Mouse (Mus musculus) heart, postnatal 25 days (tissue): ENCODE measurements around the gene Tom1l2. TPM values are rescaled to one million over a fixed set of nuclear protein-coding genes. Genes with fewer than 3 reads are reported as not detected.
A peak's percentile ranks its signal among the peaks of the same experiment; 100 is the strongest.

Source experiments
- DNase-seq: peaks from one replicate; pipeline ENCODE4 v3.0.0; 2022; ENCODE audit warnings: low spot score
- intact Hi-C: fragments of 180-260 bp; cut with DNase I; formaldehyde crosslinking; loops from one replicate; pipeline ENCODE4 v1.15.1; 2025
- total RNA-seq, 2 experiments: library from RNA; stranded (reverse); gene quantifications; 2 replicates each; pipeline ENCODE4 v1.2.3; 2021

The Tom1l2 gene
- total RNA-seq, 2 experiments from 2014 or later: 98.9 to 110 TPM

DNA sequence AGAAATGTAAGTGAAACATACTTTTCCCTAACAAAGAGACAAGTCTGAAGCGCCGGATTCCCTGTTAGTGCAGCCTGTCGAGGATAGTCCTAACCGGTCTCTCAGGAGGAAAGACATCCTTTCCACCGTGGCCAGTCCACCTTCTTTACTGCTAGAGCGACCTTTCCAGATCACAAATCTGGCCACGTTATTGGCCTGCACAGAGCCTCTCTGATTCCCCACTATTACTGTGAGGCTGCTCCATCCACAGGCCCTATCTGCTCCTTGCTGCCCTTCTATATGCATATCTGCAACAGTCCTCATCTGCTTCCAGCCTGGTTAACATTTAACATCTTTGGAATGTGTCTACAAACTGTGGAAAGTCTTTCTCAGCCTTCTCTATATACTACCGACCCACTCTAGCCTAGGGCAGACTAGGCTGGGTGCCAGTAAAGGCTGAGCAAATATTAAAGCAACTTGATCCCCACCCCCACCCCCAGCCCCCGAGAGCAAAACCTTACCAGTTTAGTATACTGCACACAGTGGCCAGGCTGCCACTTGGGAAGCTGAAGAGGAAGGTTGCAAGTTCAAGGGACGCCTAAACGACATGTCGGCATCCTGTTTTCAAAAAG, 44.1 kb downstream of the Tom1l2 start:
- intact Hi-C loops: loop anchor here (5.0 kb wide), 1 partner anchor 34 kb away; no protein-coding TSS in a partner anchor
- no peak for DNase-seq

DNA sequence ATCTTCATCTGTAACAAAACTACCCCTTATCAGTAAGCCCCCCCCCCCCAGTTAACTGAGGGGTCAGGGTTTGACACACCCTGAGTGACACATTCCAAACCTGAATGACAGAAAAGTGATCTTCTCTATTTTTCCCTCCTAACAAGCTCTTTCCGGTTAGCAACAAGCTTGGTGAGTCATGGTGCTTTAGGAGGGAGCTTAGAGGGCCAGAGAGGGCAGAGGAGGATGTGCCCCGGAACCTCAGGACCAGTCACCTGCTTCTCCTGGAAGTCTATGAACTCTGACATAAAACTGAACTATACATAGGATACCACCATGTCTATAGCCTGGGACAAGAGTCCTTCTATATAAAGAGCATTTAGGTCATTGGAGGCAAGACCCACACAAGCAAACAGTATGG, 44.6 kb downstream of the Tom1l2 start:
- intact Hi-C loops: loop anchor here (5.0 kb wide), 1 partner anchor 34 kb away; no protein-coding TSS in a partner anchor
- DNase-seq: no peak

DNA sequence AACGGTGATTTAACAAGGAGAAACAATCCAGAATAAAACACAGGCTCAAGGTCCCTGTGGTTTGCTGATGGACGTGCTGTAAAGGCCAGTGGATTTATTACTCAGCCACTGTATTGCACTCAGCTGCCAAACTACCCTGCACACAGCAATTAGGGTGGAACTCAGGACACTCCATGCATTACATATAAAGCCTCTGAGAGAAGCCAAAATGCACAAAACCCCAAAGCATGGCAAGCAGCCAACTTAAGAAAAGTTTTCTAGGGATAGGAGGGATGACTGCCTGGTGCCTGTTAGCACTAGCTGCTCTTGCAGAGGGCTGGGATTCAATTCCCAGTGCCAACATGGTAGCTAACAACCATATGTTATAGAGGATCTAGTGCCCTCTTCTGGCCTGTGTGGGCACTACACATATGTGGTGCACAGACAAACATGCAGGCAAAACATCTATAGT, 45.3 kb downstream of the Tom1l2 start:
- intact Hi-C loops: loop anchor here (2.0 to 5.0 kb wide), 2 partner anchors 35 to 107 kb away; no protein-coding TSS in a partner anchor
- DNase-seq: no peak

DNA sequence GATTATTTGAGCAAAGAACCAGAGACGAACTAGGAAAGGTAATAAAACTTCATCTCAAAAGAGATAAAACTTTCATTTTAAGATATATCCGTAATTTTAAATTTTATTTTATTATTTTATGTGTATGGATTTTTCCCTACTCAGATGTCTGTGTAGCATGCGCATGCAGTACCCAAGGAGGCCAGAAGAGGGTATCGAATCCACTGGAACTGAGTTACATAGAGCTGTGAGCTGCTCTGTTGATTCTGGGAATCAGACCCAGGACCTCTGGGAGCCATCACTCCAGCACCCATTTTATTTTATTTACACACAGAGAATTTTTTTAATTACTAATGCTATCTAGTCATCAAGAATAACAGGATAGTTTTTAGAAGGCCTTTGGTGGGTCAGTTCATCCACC, 45.9 kb downstream of the Tom1l2 start:
- no peak for DNase-seq
- intact Hi-C loops: loop anchor here (2.0 to 5.0 kb wide), 2 partner anchors 35 to 108 kb away; no protein-coding TSS in a partner anchor

DNA sequence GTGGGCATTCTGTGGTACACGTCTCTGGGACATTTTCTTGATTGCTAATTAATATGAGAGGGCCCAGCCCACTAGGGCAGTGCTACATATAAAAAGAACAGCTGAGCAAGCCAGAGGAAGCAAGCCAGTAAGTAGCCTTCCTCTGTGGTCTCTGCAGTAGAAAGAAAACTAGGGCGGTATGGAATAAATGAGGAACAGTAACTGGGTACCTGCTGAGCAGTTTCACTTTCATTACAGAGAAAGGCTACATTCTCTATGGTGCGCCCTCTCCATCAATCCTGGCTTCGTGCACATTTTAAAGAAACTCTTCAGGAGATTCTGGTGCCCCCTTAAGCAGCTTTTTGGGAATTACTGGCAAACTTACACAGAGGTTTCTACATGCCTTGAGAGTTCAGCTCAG, 47.1 kb downstream of the Tom1l2 start:
- DNase-seq: no peak
- intact Hi-C loops: loop anchor here (2.0 to 5.0 kb wide), 2 partner anchors 37 to 109 kb away; no protein-coding TSS in a partner anchor

DNA sequence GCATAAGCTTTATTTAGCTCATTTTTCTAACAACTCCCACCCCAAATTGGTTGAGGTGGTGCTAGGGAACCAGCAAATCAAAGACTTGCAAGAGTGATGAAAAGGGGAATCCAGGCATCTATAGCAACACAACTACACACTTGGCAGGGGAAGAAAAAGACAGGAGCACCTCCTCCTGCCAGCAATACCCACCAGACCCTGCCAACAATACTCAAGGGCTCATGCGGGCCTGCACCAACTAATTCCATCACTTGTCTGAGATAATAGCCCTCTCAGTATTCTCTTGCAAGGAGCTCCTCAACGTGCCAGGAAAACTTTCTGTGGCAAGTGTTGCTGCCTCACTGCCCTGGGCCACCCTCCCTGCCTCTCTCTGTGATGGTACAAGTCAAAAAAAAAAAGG, 49.2 kb downstream of the Tom1l2 start:
- intact Hi-C loops: no loop called here
- DNase-seq: no peak

DNA sequence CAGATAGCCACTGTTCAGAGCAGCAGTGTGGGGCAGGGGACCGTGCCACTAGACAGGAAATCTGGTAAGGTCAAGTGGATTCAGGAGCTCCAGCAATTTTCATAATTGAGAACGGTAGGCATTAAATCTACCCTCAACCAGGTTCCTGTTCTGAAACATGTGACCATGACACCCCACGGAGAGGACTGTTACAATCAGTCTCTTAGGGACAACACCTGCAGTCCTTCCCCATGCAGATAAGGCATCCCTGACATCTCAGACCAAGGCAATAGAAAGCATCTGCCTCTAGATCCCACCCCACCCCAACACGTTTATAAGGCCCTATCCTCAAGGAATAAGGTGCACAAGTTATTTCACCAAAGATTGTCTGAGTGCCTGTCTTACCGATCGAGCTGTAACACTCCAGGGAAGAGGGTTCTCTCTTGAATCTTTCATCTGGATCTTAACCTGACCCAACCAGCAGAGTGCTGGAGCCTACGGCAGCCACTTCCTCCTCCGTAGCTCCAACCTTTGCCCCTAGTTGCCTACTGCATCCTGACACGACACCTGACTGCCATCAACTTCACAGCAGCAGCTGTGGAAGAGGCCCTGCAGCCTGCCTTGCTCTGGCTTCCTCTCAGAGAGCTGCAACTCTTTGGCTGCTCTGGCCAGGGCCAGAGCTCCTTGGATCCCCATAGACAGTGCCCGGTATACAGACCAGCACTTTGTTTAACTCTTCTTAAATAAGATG, 50.2 kb downstream of the Tom1l2 start:
- intact Hi-C loops: no loop called here
- no peak for DNase-seq

DNA sequence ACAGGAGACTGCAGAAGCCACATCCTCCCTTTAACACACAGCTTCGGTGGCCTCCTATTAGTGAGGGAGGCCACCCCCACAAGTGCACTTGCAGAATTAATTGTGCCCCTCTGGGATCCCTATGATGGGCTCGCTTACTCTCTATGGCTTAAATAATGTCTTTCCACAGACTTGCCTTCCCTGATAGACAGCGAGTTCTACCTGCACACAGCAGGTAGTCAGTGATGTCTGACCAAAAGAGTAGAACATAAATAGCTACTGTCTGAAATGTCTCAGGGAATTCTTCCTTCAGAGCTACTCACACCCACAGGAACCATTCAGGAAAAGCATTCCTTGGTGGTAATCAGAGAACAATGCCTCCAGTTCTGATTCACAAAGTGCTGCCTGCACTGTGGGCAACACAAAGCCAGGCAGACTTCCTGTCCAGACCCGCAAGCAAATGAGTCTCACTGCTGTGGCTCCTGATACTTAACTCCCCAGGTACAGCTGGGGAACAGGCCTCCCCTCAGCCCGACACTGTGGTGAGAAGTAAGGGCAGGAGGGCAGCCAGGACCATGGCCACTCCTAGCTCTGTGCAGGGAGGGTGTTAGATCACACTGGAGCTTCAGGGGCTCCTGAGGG, 51.0 kb downstream of the Tom1l2 start:
- DNase-seq: no peak
- intact Hi-C loops: no loop called here

DNA sequence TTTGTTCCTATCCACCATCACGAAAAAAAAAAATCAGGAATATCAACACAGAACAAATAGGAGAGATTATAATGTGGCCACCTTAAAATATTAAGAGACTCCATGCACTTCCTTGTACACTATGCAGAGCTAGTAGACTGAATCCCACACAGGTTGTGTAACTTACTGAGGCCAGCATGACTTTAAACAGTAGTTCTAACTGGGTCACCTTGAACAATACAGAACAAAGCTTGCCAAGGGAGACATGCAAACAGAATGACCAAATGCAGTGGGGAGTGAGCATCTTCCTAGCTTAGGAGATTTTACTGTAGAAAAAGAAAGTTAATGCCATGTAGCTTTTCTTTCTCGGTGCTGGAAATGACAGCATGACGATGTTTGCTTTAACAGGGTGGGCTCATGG, 52.4 kb downstream of the Tom1l2 start:
- no peak for DNase-seq
- intact Hi-C loops: no loop called here

DNA sequence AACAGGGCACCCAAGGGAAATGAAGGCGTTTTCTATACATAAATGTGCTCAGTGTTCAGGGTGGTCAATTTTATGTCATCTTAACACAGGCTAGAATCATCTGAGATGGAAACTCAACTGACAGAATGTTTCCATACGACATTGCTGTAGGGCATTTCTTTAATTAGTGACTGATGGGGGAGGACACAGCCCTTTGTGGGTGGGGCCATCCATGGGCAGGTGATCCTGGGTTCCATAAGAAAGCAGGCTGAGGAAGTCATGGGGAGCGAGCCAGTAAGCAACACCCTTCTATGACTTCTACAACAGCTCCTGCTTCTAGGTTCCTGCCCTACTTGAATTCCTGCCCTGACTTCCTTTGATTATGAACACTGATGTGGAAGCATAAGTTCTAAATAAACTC, 54.9 kb downstream of the Tom1l2 start:
- intact Hi-C loops: no loop called here
- DNase-seq: no peak

DNA sequence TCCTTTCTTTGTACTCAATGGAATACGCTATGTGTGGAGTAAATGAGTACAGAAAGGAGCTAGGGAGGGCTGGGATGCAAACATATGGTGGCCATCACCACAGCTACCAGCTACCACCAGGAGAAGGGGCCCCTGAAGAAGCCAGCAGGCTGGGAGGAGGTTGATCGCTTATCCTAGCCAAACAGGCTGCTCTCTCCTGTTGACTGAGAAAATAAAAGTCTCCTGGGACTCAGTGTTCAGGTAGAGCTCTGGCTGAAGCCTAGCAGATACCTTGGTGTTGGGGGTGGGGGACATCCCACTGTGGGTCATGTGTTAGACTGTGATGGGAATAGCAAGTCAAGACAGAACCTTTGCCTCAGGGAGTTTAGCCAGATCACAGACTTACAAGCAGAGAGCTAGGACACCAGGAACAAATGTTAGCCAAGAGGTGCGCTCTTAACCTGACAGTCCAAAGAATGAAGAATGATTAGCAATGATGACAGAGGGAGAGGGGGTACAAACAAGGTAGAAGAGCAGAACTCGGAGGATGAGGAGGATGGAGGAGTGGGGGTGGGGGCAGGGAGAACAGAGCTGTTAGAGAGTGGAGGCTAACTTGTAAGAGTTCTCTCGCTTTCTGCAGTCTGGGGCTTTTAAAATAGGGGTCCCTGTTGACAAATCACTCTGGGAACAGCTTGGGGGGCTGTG, 57.9 kb downstream of the Tom1l2 start:
- intact Hi-C loops: no loop called here
- DNase-seq: no peak

DNA sequence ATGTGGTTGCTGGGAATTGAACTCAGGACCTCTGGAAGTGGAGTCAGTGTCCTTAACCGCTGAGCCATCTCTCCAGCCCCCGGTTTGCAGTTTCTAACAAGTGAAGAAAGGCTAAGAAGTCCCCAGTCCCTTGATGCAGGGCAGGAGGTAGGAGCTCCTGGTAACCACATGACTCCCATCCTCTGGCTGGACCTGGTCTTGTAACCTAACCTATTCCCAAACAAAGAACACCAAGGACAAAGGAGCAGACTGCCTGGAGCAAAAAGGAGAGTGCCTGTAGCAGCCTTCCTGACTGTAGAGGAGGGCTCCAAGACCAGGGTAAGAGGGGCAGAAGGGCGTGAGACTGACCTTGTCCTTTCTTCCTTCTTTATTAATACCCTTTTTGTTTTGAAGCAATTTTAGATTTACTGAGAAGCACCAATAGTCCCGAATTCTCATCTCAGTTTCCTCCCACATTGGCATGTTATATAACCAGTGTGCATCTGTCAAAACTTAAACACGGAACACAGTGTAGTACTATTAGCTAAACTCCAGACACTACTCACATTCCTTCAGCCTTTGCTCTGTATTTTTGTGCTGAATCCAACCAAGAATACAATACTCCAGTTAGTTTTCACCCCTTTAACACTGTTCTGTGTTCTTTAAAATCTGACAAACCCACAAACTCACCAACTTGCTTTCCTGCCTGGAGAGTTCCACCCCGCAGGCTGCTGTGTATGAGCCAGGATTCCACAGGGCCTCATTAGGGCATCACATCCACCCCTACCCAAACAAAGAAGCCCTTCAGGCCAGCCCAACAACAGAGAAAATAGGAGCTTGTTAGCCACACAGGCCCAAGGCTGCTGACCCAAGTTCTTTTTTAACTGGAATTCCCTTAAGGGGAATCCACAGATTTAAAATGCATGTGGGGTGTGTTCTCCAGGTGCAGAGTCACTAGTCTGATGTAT, 58.7 kb downstream of the Tom1l2 start:
- no peak for DNase-seq

DNA sequence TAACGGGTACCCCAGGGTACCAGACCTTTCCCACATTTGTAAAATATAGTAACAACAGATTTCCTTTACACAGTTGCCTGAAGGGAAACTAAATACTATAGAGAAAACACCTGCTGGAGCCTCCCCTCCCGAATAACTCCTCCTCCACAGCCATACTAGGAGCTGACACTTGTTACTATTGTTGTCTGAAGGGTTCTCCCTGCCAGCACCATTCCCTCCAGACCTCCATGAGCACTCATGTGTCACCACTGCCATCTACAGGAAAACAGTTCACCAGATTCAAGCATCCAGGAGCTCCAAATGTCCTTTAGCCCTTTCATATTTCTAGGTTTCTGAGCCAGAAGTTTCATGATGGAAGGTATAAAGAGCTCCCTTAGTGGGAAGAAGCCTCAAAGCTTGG, 60.0 kb downstream of the Tom1l2 start:
- peak; percentile 14 for DNase-seq
- intact Hi-C loops: loop anchor here (1.0 to 2.0 kb wide), 3 partner anchors 40 to 188 kb away; no protein-coding TSS in a partner anchor

More for the DNA sequence above, 58.7 kb downstream of the Tom1l2 start:
- intact Hi-C loops: loop anchor here (2.0 kb wide), 2 partner anchors 41 to 95 kb away; no protein-coding TSS in a partner anchor

DNA sequence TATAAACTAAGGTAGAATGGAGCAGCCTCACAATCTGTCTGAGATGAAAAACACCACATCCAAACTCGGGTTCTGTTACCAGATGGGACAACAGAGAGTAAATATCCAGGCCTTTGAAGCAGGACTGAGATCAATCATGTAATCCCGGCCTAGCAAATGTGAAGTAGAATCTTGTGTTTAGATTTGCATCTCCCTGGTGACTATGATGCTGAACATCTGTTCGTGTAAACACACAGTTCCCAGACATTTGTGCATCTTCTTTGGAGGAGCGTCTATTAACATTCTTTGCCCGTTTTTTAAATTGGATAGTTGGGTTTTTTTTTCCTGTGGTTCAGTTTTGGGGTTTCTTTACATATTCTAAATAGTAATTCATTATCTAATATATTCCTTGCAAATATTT, 63.7 kb downstream of the Tom1l2 start:
- no peak for DNase-seq
- intact Hi-C loops: no loop called here

DNA sequence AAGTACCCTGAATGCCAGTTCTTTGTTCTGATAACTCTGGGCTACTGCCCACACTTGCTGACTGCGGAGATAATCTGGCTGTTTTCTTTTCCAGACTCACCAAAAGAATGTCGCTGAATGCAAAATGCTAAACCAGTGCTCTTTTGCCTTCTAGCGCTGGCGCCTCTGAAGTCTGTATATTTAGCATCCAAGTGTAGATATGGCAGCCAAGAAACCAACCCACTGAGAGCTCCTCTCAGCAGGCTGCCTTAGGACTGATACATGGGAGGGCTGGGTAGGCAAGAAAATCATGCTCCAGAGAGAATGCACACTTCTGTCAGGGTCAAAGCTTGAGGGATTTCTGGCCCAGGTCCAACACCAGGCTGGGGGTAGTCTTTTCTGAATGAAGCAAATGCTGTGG, 66.4 kb downstream of the Tom1l2 start:
- intact Hi-C loops: no loop called here
- DNase-seq: no peak

DNA sequence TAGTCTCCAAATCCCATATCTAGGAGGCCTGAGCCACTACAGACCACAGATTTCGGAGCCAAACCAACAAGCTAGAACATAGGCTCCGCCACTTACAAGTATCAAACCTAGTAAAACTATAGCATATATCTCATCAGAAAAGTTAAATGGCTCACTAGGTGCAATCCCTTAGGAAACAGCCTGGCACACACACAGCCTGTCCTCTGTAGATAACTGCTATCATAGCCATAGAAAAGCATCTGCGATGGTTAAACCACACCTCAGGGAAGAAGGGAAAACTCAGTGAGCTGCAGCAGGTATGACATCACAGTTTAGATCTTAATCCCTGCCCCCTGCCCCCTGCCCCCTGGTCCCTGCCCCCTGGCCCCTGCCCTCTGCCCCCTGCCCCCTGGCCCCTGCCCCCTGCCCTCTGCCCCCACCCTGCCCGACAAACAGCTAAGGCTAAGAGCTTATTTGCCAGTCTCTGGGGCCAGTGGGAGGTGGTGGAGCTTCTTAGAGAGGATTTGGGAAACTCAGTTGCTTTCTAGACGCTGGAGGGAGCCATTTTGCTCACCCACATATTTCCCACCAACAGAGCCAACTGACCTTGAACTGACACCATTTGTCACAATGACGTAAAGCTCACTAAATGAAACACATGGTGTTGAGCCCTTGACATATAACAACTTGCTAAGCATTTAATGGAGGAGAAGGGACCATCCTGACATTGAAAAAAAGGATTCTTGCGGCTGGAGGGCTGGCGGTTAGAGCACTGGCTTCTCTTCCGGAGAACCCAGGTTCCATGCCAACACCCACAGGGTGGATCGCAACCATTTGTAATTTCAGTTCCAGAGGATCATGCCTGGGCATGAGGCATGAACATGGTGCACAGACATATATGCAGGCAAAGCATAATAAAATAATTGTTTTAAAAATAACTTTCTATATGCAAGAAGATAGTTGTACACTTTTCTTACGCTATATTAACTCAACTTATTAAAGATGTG, 72.0 kb downstream of the Tom1l2 start:
- no peak for DNase-seq
- intact Hi-C loops: no loop called here

DNA sequence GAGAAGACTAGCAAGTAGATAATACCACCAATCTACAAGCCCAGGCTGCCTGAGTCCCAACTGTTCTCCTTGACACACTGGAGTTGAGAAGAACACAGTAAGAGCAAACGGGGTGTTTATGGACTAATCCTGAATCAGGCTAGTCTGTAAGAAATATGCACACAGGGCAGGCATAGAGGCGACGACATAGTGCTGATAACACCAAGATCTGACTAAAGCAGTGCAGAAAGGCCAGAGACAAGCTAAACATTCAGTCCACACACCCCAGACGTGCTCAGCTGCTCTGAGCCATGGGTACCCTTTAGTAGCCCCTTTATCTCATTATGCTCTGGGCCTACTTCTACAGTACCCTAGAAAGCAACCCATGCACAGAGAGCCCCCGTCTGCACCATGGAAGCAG, 73.2 kb downstream of the Tom1l2 start:
- DNase-seq: no peak
- intact Hi-C loops: no loop called here

DNA sequence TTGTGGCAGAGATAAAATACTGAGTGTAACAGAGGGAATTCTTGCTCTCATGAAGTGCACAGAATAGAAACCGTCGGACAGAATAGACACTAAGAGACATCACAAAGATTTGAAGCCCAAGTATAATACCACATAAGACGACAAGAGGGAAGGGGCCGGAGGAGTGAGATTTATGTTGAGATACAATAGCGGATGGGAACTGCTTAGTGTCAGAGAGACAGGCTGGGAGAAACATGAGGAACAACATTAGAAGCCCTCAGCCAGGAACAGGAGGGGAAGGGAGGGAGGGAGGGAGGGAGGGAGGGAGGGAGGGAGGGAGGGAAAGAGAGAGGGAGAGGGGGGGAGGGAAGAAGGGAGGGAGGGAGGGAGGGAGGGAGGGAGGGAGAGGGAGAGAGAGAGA, 74.9 kb downstream of the Tom1l2 start:
- intact Hi-C loops: no loop called here
- no peak for DNase-seq
